Mouse (Mus musculus): Measurements from ENCODE around the gene Cyp2j12.
"Not testable (repeated sequence)": the region's sequence is repeated elsewhere in the genome, so short reads cannot be mapped to it uniquely, and the experiment has no call there.

The Cyp2j12 gene

GRCm38 (mm10) chr4:96140732-96141467 is at the start of gene Cyp2j12:
Gene Cyp2j12 (minus strand): TSS chr4:96141152.
- no peak for DNase-seq (ENCODE audit: low spot score in 2 of 2)

- not testable (repeated sequence) for DNase-seq (ENCODE audit: low spot score in 2 of 2)
Measured at GRCm38 (mm10) chr4:96189321-96189720, 48.4 kb upstream of the Cyp2j12 start.

DNA sequence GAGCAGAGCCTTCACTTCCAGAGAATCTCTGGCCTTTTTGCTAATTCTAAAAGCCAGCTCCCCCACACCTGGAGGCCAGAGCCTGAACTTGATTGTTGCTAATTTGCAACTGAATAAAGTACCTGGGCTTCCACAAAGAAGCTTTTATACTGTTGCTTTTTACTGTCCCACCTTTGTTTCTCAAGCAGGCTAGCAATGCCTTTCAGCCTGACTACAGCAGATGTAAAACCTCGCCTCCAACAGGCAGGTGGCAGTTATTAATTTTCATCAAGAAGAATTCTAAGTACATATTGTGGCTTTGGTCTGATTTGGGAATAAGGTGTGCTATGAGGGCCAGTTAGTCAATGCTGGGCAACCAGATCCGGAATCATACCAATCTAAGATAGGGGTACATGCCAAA is 47.7 kb upstream of the Cyp2j12 start:
- not testable (repeated sequence) for DNase-seq (ENCODE audit: low spot score in 2 of 2)

GRCm38 (mm10) chr4:96188146-96188545 is 47.2 kb upstream of the Cyp2j12 start:
- DNase-seq (ENCODE audit: low spot score in 2 of 2): not testable (repeated sequence)

DNA sequence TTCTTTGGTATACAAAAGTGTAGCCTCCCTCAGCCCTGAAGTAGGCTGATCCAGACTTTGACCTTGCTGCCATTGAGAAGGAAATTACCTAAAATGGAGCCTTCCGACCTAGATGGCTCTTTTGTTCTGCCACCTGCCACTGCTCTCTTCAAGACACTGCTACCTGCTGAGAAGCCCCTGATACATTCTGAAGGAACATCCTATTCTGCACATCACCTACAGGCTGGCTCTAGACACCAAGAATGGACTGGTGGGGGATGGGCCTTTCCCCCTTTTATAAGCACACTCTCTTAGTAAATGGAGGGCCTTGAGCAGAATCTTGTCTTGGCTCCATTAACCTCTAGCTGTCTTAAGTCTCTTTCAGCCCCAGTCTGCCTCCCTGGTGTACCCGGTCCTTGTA is 43.8 kb upstream of the Cyp2j12 start:
- DNase-seq (ENCODE audit: low spot score in 2 of 2): not testable (repeated sequence)

DNA sequence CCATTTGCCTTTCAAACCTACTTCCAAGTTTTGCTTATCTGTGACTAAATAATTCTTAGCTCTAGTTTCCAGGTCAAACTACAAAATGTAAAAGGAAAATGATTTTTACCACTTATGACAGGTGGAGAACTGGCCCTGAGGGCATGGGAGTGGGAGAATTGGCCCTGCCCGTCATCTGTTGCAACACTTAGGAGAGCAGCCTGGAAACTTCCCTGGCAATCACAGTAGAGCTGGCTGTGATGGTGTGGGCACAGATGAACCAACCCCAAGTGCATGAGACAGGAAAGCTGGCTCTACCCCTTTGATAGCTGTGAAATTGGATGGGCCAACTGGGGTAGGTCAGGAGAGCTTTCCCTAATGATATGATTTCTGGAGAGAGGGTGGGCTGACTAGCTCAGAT is 21.9 kb upstream of the Cyp2j12 start:
- DNase-seq (ENCODE audit: low spot score in 2 of 2): no peak

DNA sequence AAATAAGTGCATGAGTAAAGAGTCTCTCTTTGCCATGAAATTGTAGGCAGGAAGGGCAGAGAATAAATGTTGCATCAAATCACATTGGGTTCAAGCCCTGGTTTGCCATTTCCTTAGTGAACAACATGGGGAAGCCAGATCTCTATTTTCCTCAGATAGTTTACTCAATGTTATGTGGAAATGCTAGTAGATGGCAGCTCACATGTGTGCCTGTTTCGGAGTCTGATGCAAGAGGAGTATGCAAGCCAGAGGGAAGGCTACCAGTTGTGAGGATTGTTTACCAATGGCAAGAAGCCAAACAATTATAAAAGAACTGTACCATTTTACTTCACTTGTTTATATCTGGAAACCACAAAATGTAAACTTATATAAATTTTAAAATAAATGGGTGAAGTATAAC is 20.6 kb upstream of the Cyp2j12 start:
- DNase-seq (ENCODE audit: low spot score in 2 of 2): no peak

- DNase-seq (ENCODE audit: low spot score in 2 of 2): no peak
Measured at GRCm38 (mm10) chr4:96139226-96139625, 1.7 kb downstream of the Cyp2j12 start.

DNA sequence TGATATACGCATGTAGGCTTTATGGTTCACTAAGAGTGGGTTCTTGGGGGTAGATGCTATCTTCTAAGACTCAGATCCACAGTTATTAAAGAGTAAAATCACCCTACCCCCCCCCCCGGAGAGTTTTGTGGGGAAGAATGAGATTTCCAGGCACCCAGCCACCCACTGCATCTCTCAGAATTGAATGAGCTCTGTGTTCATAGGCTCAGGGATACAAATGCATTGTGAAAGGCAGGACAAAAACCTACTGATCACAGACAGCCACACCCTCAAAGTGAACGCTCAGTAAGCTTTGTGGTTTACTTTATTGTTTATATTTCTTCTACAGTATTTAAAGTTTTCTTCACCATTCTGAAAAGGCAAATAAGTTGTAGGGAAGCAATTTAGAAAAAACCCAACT is 6.7 kb downstream of the Cyp2j12 start:
- DNase-seq (ENCODE audit: low spot score in 2 of 2): no peak

DNA sequence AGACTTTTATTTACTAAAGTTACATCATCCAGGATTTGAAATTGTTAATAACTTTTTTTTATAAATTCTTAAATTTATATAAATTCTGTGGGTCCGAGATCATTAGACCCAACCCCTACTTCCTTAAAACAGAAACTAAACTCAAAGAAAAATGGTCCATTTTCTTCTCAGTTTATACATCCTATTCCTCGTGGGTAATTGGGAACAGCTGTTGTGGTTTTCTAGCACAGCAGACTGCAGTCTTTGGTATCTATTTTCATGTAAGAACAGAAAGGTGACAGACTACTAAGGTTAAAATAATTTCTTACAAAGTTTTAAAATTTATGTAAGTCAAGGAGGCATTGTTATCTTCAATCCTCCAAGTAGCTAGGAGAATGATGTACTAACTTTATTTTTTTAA is 44.1 kb downstream of the Cyp2j12 start:
- no peak for DNase-seq (ENCODE audit: low spot score in 2 of 2)

DNA sequence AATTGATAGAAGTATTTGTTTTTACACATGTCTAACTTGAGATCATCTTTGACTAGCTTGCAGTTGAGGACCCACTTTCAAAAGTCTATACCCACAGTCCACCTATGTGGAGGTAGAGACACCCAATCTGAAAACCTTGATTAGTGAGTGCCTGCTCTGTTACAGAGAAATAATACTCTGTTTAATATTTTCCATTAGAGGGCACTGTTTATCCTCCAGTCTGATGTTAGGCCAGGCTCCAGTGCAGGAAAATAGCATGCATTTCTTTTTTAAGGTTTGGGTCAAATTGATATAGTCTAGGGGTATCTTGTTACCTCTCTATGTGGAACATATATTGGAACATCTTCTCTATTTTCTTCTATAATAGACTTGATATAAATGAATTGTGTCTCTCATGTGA is 49.1 kb downstream of the Cyp2j12 start:
- DNase-seq (ENCODE audit: low spot score in 2 of 2): no peak

DNA sequence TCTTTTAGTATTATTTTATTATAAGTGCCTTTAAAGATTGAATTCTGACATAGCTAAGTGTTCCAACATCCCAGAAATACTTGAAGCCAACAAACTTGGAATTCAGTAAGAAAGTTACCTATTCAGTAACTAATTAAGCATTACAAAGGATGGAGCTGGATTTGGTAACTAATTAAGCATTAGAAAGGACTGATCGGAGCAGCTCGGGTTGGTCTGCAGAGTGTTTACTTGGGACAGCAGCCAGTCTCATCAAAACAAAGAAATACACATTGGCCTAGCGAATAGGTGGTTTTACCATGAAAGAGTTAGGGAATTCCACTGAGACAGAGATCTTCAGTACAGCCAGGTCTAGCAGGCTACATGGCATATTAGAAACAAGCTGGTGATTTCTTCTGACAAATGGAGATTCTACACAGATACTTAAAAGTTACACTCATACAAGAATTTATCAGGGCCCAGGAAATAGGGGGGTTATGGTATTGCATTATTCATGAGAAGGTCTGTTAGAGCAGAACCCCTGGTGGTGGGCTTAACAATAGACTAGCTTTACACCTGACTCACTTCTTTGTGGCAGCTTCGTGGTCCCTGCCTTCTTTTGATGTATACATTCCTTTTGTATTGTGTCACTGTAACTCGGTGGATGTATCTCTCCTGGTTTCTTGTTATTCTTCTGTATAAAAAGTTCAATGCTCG is 51.5 kb downstream of the Cyp2j12 start:
- DNase-seq (ENCODE audit: low spot score in 2 of 2): not testable (repeated sequence)

GRCm38 (mm10) chr4:96078308-96078707 is 62.6 kb downstream of the Cyp2j12 start:
- DNase-seq (ENCODE audit: low spot score in 2 of 2): no peak

- DNase-seq (ENCODE audit: low spot score in 2 of 2): peak in 1 of 2 experiments; percentile 1
Measured at GRCm38 (mm10) chr4:96077261-96078125, 63.5 kb downstream of the Cyp2j12 start, which contains the start of gene Cyp2j13. Gene Cyp2j13 (minus strand): TSS chr4:96077546.

GRCm38 (mm10) chr4:96062045-96062444 is 78.9 kb downstream of the Cyp2j12 start:
- no peak for DNase-seq (ENCODE audit: low spot score in 2 of 2)

GRCm38 (mm10) chr4:96060106-96060505 is 80.8 kb downstream of the Cyp2j12 start:
- DNase-seq (ENCODE audit: low spot score in 2 of 2): no peak

All from heart, adult 9 months (tissue).